Mouse (Mus musculus) spleen, adult 10 weeks (tissue): Measurements from ENCODE around the gene Trub2. TPM values are rescaled to one million over a fixed set of nuclear protein-coding genes. Genes with fewer than 3 reads are reported as not detected.

Source experiments
- polyA plus RNA-seq: library from polyadenylated mRNA; stranded (reverse); fragments of 350-450 nt; fragmentation: Illumina TruSeq; extraction: RNeasy Lipid Tissue Mini Kit (QIAGEN cat#74804); gene quantifications from one replicate; pipeline ENCODE4 v1.2.3, GENCODE M21; 2015; ENCODE audit warnings: low replicate concordance; ENCODE audit not compliant: insufficient read depth

The Trub2 gene
- 15.3 TPM for polyA plus RNA-seq

GRCm38 (mm10) chr2:29787937-29788681 lies at the start of gene Trub2:
Gene Trub2, minus strand, starts transcription at chr2:29788502.

GRCm38 (mm10) chr2:29820025-29820817 lies 31.9 kb upstream of the Trub2 start, which contains the start of gene Urm1:
Gene Urm1, plus strand, starts transcription at chr2:29820075.

GRCm38 (mm10) chr2:29802075-29802826 lies 13.9 kb upstream of the Trub2 start, which contains the start of gene Slc27a4:
Gene Slc27a4, plus strand, starts transcription at chr2:29802634.

GRCm38 (mm10) chr2:29787104-29787917 lies 991 bp downstream of the Trub2 start, which contains the start of gene Coq4:
Gene Coq4, plus strand, starts transcription at chr2:29787493.

GRCm38 (mm10) chr2:29751497-29751896 lies 36.8 kb downstream of the Trub2 start, which contains the start of gene Gm13420:
Gene Gm13420, minus strand, starts transcription at chr2:29751685.

Other genes with a start within 250 kb of the Trub2 start
- 61.6 TPM for gene Rapgef1, start 168.8 kb downstream of the Trub2 start, polyA plus RNA-seq
- gene Gm13420, start 36.8 kb downstream of the Trub2 start, polyA plus RNA-seq = not detected
- not detected for gene Gm13547, start 29.2 kb downstream of the Trub2 start, polyA plus RNA-seq
- 7.4 TPM for gene Coq4, start 1.0 kb downstream of the Trub2 start, polyA plus RNA-seq
- gene Slc27a4, start 14.1 kb upstream of the Trub2 start, polyA plus RNA-seq = 5.0 TPM
- gene Urm1, start 31.6 kb upstream of the Trub2 start, polyA plus RNA-seq = 21.8 TPM
- gene Cercam, start 80.7 kb upstream of the Trub2 start, polyA plus RNA-seq = 1.9 TPM
- gene Odf2, start 100.7 kb upstream of the Trub2 start, polyA plus RNA-seq = 49.3 TPM
- 47.2 TPM for gene Gle1, start 146.9 kb upstream of the Trub2 start, polyA plus RNA-seq
- gene Sptan1, start 177.1 kb upstream of the Trub2 start, polyA plus RNA-seq = 111 TPM